Mouse (Mus musculus) liver, postnatal 0 days (tissue): ENCODE results near the gene H2-M10.2. TPM values are rescaled to one million over a fixed set of nuclear protein-coding genes. Genes with fewer than 3 reads are reported as not detected.
A peak's percentile ranks its signal among the peaks of the same experiment; 100 is the strongest.
"Not testable (repeated sequence)": the region's sequence is repeated elsewhere in the genome, so short reads cannot be mapped to it uniquely, and the experiment has no call there.

ENCODE experiments used
- ATAC-seq: fragments of 200-750 bp; cut with Nextera tagmentation; 2 replicates; pipeline ENCODE4 v1.8.0; 2017; ENCODE audit warnings: mild to moderate bottlenecking, moderate library complexity
- DNase-seq: peaks from one replicate; pipeline ENCODE4 v3.0.0-alpha.2; 2016
- H3K27ac ChIP-seq: fragments of 300-500 bp; sonication (generic); 2 replicates; pipeline ENCODE4 v1.5.1; 2014; ENCODE audit warnings: antibody characterized with exemption, moderate library complexity, mild to moderate bottlenecking, low read depth
- H3K27me3 ChIP-seq: fragments of 300-500 bp; sonication (generic); 2 replicates; pipeline ENCODE4 v1.6.1; 2014; ENCODE audit warnings: low read length, control low read depth, mixed read lengths; ENCODE audit not compliant: insufficient read depth
- H3K36me3 ChIP-seq: fragments of 300-500 bp; sonication (generic); replicated peaks from 2 replicates; pipeline ENCODE4 v1.6.1; 2014; ENCODE audit warnings: mild to moderate bottlenecking, control low read depth, low read length, moderate library complexity, mixed read lengths; ENCODE audit not compliant: insufficient read depth
- H3K4me1 ChIP-seq: fragments of 300-500 bp; sonication (generic); 2 replicates; pipeline ENCODE4 v1.6.1; 2014; ENCODE audit warnings: antibody characterized with exemption, mild to moderate bottlenecking, control low read depth; ENCODE audit not compliant: insufficient read depth
- H3K4me2 ChIP-seq: fragments of 300-500 bp; sonication (generic); 2 replicates; pipeline ENCODE4 v1.6.1; 2014; ENCODE audit warnings: low read depth, mild to moderate bottlenecking, low read length, moderate library complexity, mixed read lengths
- H3K4me3 ChIP-seq: fragments of 300-500 bp; sonication (generic); 2 replicates; pipeline ENCODE4 v1.5.1; 2014; ENCODE audit warnings: low read depth, low read length
- H3K9ac ChIP-seq: fragments of 300-500 bp; sonication (generic); replicated peaks from 2 replicates; pipeline ENCODE4 v1.6.1; 2014; ENCODE audit warnings: mild to moderate bottlenecking, moderate library complexity
- H3K9me3 ChIP-seq: fragments of 300-500 bp; sonication (generic); 2 replicates; pipeline ENCODE4 v1.6.1; 2016; ENCODE audit warnings: mild to moderate bottlenecking, control low read depth, low read length, mixed read lengths
- CTCF ChIP-seq: sonication (generic); IDR thresholded peaks from 2 replicates; pipeline ENCODE4 v1.5.1; 2016; ENCODE audit warnings: antibody characterized with exemption, low read depth
- EP300 ChIP-seq: IDR thresholded peaks from 2 replicates; pipeline ENCODE4 v1.6.1; 2016; ENCODE audit warnings: antibody characterized with exemption, low read depth, mild to moderate bottlenecking
- WGBS: fragments of 180-500 bp; shearing (Covaris S2); extraction: QIAGEN DNeasy Blood & Tissue Kit; methylation state at CpG from one replicate; pipeline ENCODE4 v1.1.7; 2014; ENCODE audit not compliant: insufficient replicate concordance; 5-methylcytosine and 5-hydroxymethylcytosine counted together
- polyA plus RNA-seq: library from polyadenylated mRNA; unstranded; fragments of >200 nt; fragmentation: Nextera tagmentation; extraction: Ambion mirVana; gene quantifications from 2 replicates; pipeline ENCODE4 v1.2.1, GENCODE M21; 2015

Gene H2-M10.2
- polyA plus RNA-seq, 1 experiment from 2014 or later: not detected

DNA sequence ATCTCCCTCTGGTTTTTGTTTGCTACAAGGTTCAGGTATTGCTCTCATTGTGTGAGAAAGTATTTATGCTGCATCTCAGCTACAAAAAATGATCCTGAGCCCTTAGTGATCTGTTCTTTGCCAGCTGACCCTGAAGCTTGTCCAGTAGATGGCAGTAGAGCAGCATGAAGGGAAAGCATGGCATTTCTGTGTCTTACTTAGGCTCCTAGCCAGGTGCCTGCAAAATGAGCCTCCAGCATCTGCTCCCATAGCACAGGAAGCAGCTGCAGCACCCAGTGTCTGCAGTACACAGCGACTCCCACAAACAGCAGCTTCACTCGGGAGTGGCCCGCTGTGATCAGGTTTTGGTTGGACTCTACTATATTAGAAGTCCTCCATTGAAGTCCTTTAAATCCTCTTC lies 22.6 kb upstream of the H2-M10.2 start:
- 0% methylated on average over 3 of the region's 3 CpGs for WGBS
- DNase-seq: peak; percentile 59
- H3K4me3 ChIP-seq, H3K27ac ChIP-seq, H3K9ac ChIP-seq, H3K9me3 ChIP-seq, H3K36me3 ChIP-seq, H3K4me2 ChIP-seq, ATAC-seq, H3K4me1 ChIP-seq, H3K27me3 ChIP-seq: not testable (repeated sequence)
- peak; percentile 76 for TF ChIP-seq CTCF

DNA sequence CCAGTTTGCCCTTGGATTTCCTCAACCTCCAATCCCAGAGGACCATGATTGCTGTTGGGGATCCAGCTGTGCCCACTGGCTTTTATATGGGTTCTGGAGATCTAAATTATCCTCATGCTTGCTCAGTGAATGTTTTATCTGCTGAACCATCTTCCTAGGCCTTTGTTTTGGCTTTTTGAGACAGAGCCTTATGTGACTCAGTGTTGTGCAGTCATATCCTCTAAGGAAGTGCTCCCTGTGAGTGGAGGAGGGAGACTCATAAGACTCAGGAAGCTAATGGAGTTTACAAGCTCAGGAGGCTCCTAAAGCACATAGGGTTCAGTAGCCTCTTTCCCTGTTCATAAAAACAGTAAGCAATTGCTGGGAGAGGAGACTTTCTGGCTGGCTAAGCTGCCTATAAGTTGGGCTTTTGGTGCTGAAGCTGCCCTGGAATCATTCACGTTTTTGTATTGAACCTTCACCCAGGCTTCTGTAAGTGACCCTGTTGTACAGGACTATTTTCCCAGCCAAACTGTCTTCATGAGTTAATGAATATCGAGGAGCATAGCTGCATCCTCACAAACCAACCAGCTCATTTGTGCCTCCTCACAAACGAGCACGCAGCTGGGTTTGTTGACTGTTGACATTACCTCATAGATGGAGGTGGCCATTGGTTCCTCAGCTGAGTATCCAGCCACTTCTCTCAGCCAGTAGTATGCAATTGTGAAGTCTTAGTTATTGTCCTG lies 4.6 kb downstream of the H2-M10.2 start:
- H3K36me3 ChIP-seq: peaks cover 13% of the 10 kb centered on the region

DNA sequence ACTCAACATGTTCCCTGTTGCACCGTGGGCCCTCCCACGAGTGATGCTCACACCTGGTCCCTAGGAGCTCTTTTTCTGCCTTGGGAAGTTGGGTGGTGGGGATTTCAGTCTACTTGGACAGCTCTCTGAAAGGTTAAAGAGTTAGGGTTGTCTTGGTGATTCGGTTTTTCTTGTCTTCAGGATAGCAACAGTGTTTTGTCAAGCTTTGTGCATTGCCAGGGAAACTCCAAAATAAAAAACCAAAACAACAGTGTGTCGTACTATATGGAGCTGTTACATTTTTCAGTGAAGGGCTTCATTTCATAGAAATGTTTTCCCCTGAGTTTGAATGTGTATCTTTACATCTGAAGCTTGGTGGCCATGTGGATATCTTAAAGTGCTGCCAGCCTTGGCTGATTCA lies 11.5 kb downstream of the H2-M10.2 start:
- no peak overlapping the region for H3K27ac ChIP-seq
- no peaks in the 10 kb centered on the region for H3K9me3 ChIP-seq
- ATAC-seq (no peak), DNase-seq (no peak)
- H3K36me3 ChIP-seq: 0 out of 2 replicates have a peak, but pooled peaks cover 7% of the 10 kb centered on the region
- no peak overlapping the region for H3K4me2 ChIP-seq
- H3K9ac ChIP-seq: no peak overlapping the region
- 89% methylated on average over 4 of the region's 4 CpGs for WGBS
- TF ChIP-seq EP300 (no peak), CTCF (no peak)
- no peak overlapping the region for H3K4me3 ChIP-seq
- peaks cover 18% of the 10 kb centered on the region for H3K4me1 ChIP-seq
- H3K27me3 ChIP-seq: no peaks in the 10 kb centered on the region

More for the DNA sequence above, 4.6 kb downstream of the H2-M10.2 start:
- Histone ChIP-seq H3K9me3 (no peaks in the 10 kb centered on the region), H3K27ac (no peak overlapping the region), H3K4me3 (no peak overlapping the region), H3K9ac (no peak overlapping the region), H3K4me2 (no peak overlapping the region), H3K4me1 (no peaks in the 10 kb centered on the region), H3K27me3 (no peaks in the 10 kb centered on the region)
- DNase-seq (no peak), ATAC-seq (no peak)
- 79% methylated on average over 4 of the region's 4 CpGs for WGBS
- TF ChIP-seq EP300 (no peak), CTCF (no peak)

DNA sequence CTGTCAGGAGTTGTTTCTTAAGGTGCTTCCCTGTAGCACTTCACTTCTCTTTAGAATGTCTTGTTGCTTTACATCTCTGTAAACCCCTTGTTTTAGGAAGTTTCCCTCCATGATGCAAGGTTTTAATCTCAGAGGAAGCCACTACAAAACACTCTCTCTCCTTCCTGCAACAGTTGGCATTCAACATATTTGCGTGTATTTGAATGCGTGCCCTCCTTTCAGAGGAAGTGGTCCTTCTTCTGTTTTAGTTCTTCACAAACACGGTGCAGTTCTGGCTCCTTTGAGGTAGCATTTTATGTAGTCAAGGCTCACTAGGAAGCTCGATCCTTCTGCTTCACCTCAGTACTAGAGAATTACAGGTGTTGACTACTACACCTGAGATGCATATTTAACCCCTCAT lies 12.5 kb downstream of the H2-M10.2 start:
- WGBS: 67% methylated on average over 4 of the region's 4 CpGs
- no peak overlapping the region for H3K9ac ChIP-seq
- H3K27me3 ChIP-seq: no peaks in the 10 kb centered on the region
- no peak overlapping the region for H3K4me2 ChIP-seq
- no peak overlapping the region for H3K4me3 ChIP-seq
- peaks cover 7% of the 10 kb centered on the region; the same call in 1 of the 2 replicates for H3K36me3 ChIP-seq
- no peak overlapping the region for H3K27ac ChIP-seq
- TF ChIP-seq CTCF: no peak
- no peak for TF ChIP-seq EP300
- H3K9me3 ChIP-seq: no peaks in the 10 kb centered on the region
- DNase-seq: no peak
- H3K4me1 ChIP-seq: peaks cover 18% of the 10 kb centered on the region
- ATAC-seq: no peak

DNA sequence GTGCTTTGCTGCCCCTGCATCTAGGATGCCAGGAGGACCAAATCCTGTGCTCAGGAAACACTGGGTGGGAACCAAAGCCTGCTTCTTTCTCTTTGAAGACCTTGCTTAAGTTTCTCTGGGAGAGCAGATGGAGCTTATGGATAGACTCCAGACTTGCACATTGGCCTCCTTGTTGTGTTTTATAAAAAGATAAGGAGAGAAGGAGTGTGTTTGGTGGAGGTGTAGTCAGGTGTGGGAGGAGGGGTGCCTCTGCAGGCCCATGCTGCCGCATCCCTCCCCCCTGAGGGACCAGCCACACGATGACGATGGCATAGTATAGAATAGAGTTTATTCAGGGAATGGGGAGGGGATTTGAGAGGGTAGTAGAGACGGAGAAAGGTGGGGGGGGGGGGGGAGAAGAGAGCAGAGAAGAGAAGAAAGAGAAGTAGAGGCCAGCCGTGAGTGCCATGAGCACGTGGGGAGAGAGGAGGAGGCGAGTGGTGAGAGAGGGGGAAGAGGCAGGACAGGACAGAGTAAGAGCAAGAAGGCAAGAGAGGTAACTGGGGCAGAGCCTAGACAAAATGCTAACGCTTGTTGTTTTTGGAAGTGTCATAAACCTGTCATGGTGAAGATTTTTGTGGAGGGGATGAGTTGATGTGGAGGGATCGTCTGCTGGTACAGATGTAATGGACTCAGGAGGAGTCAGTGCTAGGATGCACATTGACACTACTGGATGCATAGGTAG lies 13.5 kb downstream of the H2-M10.2 start:
- Histone ChIP-seq H3K9me3 (no peaks in the 10 kb centered on the region), H3K4me2 (peak overlapping the region; percentile 86), H3K4me1 (peaks cover 18% of the 10 kb centered on the region), H3K27me3 (no peaks in the 10 kb centered on the region), H3K36me3 (peaks cover 8% of the 10 kb centered on the region), H3K27ac (no peak overlapping the region), H3K4me3 (peak overlapping the region; percentile 76), H3K9ac (peak overlapping the region; percentile 82; the same call in 1 of the 2 replicates)
- ATAC-seq: no peak
- no peak for TF ChIP-seq CTCF
- no peak for TF ChIP-seq EP300
- WGBS: 64% methylated on average over 9 of the region's 9 CpGs
- DNase-seq: no peak

DNA sequence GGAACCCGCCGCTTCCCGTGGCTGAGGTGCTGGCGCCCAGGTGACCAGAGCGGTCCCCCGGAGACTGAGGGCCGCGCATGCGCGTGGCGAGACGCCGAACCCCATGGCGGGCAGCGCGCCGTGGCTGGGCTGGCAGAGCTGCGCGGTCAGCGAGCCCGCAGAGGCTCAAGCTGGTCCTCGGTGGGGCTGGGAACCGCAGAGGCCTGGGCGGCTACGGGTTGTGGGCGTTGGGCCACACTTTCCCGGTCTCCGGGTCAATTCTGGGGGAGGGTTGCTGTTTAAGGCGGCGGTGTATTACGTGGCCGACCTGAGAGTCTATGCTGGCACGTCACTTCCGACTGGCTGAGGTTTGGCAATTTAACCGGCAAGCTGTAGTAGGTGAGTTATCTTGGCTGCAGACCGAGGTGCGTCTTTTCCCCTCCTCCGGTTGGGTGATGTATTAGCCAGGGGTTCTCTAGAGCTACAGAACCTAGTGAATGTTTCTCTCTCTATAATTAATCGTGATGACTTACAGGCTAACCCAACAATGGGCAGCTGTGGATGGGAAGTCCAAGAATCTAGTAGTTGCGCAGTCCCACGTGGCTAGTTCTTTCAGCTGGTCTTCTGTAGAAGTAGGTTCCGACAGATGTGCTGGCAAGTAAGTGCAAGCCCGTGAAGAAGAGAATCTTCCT lies 14.6 kb downstream of the H2-M10.2 start, which contains the start of gene Trim39:
TSS of gene Trim39 (minus strand) at position 662 of the 671 bp plus-strand sequence.
- TF ChIP-seq EP300 (no peak), CTCF (no peak)
- H3K27ac ChIP-seq: peak within 1 kb of the TSS; percentile 84
- ATAC-seq: peak; percentile 84
- no peaks in the 10 kb centered on the region for H3K9me3 ChIP-seq
- H3K9ac ChIP-seq: peak within 1 kb of the TSS; percentile 82
- H3K27me3 ChIP-seq: no peaks in the 10 kb centered on the region
- DNase-seq: peak; percentile 84
- WGBS: 1% methylated on average over 42 of the region's 43 CpGs
- H3K4me3 ChIP-seq: peak within 1 kb of the TSS; percentile 76
- H3K36me3 ChIP-seq: peaks cover 19% of the 10 kb centered on the region
- peak within 1 kb of the TSS; percentile 86 for H3K4me2 ChIP-seq
- H3K4me1 ChIP-seq: peaks cover 18% of the 10 kb centered on the region
